Mouse (Mus musculus) layer of hippocampus, postnatal 14 days (tissue): ENCODE measurements at regions not wholly inside any gene's neighbourhood (a gene's known extent, or its start where the extent isn't known, plus 50 kb on each side); places are given as distances from the start of the nearest gene placed in this dataset.

Source experiments
- DNase-seq, 2 experiments: peaks; one replicate each; pipeline ENCODE4 v3.0.0; 2021 to 2022; ENCODE audit warnings: low spot score in 2 of 2, mixed read lengths in 1 of 2

GRCm38 (mm10) chrX:23499320-23499719 is 134.4 kb upstream of the Klhl13 start:
- DNase-seq, result no peak

GRCm38 (mm10) chrX:23495199-23495598 is 130.3 kb upstream of the Klhl13 start:
- no peak for DNase-seq

GRCm38 (mm10) chrX:23476868-23477267 is 112.0 kb upstream of the Klhl13 start:
- DNase-seq, result no peak

GRCm38 (mm10) chrX:23466031-23466430 is 101.1 kb upstream of the Klhl13 start:
- no peak for DNase-seq

- peak; percentile 4 to 51 for DNase-seq
Measured at GRCm38 (mm10) chrX:23453616-23454015, 88.7 kb upstream of the Klhl13 start.

GRCm38 (mm10) chrX:23422746-23423145 is 57.9 kb upstream of the Klhl13 start:
- no peak for DNase-seq

GRCm38 (mm10) chrX:23417525-23417924 is 52.6 kb upstream of the Klhl13 start:
- DNase-seq, result no peak
